Mouse (Mus musculus) spleen, embryonic (tissue): ENCODE data around the gene Mgp.

Experiments used
- CTCF ChIA-PET: fragments of 350-600 bp; sonication (Branson Sonifier 250); formaldehyde crosslinking; loops from one replicate; lab custom pipeline; 2022; lab: Charles Lee

The Mgp gene

GRCm38 (mm10) chr6:136875670-136876069 lies at the start of gene Mgp:
TSS of gene Mgp (minus strand) at chr6:136875823.
- CTCF ChIA-PET: no interaction called here

- CTCF ChIA-PET: no interaction called here
These were observed 49.4 kb upstream of the Mgp start for GRCm38 (mm10) chr6:136925049-136925448.

DNA sequence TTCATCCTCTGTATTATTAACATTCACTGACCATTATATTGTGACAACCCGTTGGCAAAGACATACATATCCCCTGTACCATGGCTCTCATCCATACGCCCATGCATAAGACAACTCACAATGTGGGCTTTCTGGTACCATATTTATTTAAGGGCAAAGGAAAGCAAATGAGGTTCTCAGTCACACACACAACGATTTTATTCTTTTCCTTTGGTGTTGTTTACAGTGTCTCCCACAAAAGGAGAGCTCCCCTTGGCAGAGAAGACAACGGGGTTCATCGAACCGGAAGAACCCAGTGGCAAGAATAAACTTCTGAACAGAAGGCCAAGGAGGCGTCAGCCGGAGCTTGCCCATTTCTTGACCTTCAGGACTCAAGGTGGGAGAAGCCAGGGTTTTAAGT lies 47.9 kb upstream of the Mgp start, which contains the start of gene Pde6h:
Gene Pde6h (plus strand): TSS at position 301 of the 400 bp plus-strand sequence.
- CTCF ChIA-PET: no interaction called here

- CTCF ChIA-PET: no interaction called here
These were observed 47.2 kb upstream of the Mgp start for GRCm38 (mm10) chr6:136922871-136923270.

DNA sequence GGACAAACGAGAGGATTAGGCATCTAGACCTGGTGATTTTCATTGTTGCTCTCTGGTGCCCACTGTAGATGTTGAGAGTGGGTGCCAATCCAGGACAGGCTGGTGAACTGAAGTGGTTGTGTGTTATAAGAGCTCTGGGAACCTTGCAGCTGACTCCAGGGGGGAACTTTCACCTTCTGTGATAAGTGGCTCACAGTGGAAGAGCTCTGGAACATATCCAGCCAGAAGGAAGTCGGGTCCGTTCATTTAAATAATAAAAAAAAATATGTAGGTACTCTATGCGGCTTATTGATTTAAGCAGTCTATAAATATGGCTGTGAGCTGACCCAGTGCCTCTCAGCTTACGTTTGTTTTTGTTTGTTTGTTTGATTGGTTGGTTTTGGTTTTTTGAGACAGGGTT lies 46.5 kb upstream of the Mgp start, which contains the start of gene Erp27:
Gene Erp27 (minus strand): TSS at position 101 of the 400 bp plus-strand sequence.
- CTCF ChIA-PET: interaction anchor here (0.5 to 1.1 kb wide), 2 partner anchors 10 to 60 kb away, joined by 3 to 4 read pairs; no protein-coding TSS in a partner anchor

DNA sequence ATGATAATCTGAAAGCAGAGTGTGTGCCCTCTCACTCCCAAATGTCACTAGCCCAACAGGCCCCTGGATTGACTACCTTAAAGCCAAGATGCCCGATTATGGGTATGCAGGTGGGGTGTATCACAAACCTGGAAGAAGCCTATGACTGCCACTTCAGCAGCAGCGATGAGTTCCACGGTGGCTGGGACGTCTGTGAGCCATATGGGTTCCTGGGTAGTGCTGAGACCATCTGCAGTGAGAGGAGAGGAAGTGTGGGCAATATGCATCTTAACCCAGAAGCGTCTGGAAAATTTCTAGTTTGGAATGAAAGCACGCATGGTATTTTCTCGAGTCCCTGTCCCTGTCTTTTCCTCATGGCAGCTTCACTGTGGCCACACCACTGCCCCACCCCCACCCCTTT lies 46.0 kb upstream of the Mgp start:
- CTCF ChIA-PET: interaction anchor here (0.5 to 1.1 kb wide), 3 partner anchors 11 to 526 kb away, joined by 3 to 4 read pairs (median 3); no protein-coding TSS in a partner anchor

DNA sequence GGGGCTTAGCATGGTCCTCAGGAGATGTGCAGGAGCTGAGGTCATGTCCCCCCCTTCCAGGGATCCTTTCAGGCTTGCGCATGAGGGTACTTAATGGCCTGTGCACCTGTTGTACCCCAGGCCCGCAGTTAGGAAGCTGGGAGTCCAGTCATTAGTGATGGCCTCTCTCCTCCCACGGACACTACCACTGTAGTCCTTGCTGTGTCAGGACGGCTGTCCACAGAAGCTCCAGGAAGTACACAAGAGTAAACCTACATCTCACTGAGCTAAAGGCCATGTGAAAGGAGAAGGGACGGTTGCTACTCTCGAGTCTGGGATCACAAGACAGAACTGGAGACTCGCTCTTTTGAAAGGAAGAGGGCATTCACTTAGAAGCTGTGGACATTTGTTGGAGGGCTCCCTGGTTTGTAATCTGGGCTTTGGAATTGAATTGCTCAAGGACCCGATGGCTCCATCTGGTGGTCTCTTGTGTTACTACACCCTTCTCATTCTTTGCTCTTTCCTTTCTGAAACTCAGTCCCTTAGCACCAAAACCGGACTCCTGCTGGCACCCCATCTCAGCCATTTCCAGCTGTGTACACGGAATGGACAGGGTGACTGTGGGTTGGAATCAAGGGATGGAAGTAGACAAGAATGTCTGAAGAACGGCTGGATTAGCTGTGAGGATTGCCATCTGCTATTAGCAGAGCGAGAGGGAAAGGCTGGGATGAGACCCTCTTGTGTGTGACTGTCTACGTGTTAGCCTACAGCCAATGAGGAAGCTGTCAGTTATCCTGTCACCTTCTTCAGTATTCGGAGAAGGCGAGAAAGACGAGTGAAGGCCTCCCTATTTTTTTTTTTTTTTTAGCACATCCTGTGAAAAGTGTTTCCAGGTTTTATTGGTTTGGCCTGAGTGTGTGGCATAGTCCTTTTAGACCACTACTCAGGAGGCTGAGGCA lies 45.0 kb upstream of the Mgp start:
- CTCF ChIA-PET: interaction anchor here (0.6 to 1.3 kb wide), 7 partner anchors 10 to 1806 kb away, joined by 3 to 5 read pairs (median 3); no protein-coding TSS in a partner anchor

DNA sequence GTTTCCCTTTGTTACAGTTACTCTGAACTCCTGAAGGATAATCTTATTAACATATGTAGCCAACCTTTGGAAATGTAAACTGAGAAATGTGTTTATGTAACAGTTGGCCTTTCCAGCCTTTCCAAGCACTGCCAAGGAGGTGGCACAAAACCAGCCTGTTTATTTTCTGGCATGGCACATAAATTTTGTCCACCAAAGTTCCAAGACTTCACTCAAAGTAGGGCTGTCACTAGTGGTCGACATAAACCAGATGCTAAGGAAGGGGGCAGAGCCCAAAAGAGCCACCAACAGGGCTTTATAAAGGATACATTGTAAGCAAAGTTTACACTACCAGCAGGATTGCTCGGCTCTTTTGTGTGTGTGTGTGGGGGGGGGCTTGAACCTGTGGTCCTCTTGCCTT lies 42.3 kb upstream of the Mgp start:
- CTCF ChIA-PET: no interaction called here

DNA sequence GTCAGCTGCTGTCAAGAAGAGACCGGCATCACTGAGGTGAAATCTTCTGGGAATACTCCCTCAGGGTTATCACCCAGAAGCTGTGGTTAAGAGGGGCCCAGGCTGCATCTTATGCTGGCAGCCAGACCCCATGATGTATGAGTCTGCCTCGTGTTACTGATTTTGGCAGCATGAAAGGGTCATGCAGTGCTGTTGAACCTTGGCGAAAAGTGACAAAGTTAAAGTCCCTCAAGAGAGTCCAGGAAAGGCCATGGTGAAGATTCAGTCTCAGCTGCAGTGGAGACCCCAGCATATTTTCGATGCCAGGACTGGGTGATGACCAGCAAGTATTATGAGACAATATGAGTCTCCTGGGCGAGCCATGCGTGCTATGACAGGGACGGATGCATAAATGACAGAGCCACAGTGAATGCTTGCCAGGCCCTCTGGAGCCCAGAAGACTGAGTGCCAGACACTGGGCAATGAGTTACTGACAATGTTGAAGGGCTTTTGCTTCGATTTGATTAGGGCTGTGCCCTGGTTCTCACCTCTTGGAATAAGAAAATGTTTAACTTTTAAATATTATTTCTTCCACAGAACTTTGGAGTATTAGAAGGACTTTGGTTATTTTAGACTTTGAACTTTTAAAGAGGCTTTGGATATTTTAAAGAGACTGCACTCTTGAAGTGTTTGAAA lies 40.2 kb upstream of the Mgp start:
- CTCF ChIA-PET: no interaction called here

DNA sequence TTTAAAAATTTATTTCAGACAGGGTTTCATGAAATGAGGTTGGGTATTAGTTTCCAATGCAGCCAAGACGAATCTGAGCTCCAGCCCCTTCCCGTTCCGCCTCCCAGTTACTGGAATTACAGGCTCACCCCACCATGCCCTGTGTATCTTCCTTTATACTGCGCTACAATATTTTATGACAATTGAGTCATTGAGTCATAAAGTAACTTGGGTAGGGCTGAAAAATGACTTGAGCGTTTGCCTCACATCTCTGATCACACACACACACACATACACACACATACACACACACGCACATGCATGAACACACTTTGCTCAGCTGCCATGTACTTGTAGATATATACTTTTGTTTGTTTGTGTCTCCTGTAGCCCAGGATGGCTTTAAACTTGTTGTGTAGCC lies 38.6 kb upstream of the Mgp start:
- CTCF ChIA-PET: interaction anchor here (0.6 kb wide), 1 partner anchor 55 kb away, joined by 3 read pairs; no protein-coding TSS in a partner anchor

GRCm38 (mm10) chr6:136913384-136914126 lies 37.9 kb upstream of the Mgp start:
- CTCF ChIA-PET: interaction anchor here (0.8 kb wide), 1 partner anchor 52 kb away, joined by 7 read pairs; no protein-coding TSS in a partner anchor

GRCm38 (mm10) chr6:136912751-136913265 lies 37.2 kb upstream of the Mgp start:
- CTCF ChIA-PET: no interaction called here

- CTCF ChIA-PET: no interaction called here
These were observed 34.7 kb upstream of the Mgp start for GRCm38 (mm10) chr6:136910247-136910890.

DNA sequence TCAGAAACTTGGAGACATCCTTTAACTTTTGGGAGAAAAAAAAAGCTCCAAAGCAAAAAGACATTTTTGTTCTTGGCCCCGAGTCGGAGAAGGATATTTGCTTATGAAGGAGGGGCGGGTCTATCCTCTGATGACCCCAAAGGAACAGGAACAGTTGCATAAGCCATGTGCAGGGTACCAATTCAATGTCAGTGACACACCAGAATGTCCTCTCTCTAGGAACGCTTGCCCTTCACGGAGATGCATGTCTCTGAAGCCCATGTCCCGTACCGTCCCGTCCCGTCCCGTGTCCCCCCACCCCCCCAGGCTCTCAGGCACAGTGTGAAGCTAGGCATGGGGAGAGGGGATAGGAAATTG lies 31.3 kb upstream of the Mgp start:
- CTCF ChIA-PET: no interaction called here

GRCm38 (mm10) chr6:136906283-136906936 lies 30.8 kb upstream of the Mgp start:
- CTCF ChIA-PET: no interaction called here

DNA sequence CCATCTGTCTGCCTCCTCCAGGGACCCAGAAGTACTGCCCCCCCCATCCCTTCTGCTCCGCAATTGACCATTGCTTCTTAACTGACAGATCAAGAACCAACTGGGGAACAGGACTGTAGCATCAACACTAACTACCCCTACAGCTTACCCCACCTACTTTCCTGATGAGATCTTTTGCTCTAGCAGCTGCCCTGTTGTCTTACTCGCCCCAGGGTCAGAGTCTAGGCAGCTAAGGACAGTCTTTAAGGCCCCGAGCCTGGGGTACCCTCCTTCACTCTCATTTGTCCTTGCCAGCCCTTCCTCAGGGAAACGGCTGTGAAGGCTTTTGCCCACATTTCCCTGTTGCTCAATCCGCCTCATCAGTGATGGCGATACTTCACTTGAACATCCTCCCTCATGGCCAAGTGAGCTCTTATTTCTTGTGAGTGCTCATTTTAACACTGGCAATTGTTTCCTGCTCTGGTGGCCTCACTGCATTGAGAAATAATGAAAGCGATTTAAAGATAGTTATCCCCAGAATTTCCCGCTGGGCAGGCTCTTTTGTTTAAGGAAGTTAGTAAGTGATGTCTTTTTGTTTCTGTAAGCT lies 28.4 kb upstream of the Mgp start:
- CTCF ChIA-PET: interaction anchor here (1.0 kb wide), 1 partner anchor 16 kb away, joined by 4 read pairs; no protein-coding TSS in a partner anchor

DNA sequence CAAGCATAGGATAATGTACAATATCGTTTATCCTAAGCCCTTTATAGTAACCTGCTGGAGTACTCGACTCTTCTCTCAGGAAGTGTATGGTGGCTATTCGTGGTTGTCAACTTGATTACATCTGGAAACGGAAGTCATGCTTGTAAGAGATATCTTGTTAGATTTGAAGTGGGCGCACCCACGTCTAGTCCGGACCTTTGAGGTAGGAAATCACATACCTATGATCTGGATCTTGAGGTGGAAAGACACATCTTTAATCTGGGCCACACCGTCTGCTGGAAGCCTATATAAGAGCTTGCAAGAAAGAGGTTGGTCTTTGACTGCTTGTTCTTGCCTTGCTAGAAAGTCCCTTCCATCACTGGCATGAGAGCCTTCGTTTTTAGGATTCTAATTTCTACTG lies 26.9 kb upstream of the Mgp start:
- CTCF ChIA-PET: no interaction called here

- CTCF ChIA-PET: no interaction called here
These were observed 25.4 kb upstream of the Mgp start for GRCm38 (mm10) chr6:136901010-136901409.

DNA sequence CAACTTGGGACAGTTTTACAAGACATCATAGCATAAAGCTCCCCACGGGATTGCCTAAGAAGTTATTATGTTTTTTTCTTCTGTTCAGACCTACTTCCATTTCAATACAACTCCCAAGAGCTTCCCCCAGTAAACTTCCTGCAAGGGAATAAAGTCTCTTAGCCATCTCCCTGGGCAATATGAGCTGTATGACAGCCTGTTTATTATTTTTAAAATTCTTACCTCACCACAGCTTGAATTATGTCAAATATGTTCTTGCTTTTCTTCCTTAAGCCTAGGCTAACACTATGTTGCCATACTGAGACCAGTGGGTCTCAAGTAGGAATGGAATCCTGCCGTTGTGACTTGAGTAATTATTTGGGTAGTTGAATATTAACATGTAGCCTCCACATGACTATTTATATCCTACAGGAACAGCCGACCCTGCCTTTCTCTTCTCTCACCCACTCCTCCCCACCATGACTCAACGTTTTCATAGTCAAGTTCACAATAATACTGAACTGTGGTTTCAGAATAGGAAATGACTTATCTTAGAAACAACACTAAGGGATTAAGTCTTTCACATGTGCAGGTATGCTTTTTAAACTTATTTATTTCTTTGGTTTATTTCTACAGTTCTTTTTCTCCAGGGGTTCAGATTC lies 24.9 kb upstream of the Mgp start:
- CTCF ChIA-PET: no interaction called here
